Mouse (Mus musculus): ENCODE data around the gene 1700056E22Rik. TPM values are rescaled to one million over a fixed set of nuclear protein-coding genes. Genes with fewer than 3 reads are reported as not detected.

Gene 1700056E22Rik
- total RNA-seq (2023): 9.4 to 10.9 TPM (median 10.1 TPM) in 4 replicates

DNA sequence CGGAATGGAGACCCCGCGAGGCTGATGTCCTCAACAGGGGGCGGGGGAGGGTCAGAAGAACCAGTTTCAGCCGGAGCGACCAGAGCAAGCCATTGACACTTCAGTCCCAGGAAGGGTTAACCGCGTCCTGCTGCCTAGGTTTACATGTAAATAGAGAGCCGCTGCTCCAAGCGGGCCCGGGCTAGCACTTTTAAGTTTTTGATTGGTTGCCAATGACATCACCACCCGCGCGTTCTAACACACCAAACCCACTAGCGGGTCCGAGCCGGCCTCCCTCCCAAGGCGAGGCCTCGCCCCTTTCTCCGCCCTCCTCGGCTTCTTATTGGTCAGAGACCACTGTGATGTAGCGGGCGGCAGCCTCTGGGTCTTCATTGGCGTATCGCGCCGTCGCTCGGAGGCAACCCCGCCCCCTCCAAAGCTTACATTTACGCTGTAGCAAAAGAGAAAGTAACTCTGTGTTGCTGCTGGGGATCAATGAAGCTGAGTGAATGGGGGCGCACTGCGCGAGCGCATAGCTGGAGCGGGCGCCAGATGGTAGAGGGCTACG lies at the start of gene 1700056E22Rik:
1700056E22Rik (minus strand) TSS at position 291 of the 547 bp plus-strand sequence.

DNA sequence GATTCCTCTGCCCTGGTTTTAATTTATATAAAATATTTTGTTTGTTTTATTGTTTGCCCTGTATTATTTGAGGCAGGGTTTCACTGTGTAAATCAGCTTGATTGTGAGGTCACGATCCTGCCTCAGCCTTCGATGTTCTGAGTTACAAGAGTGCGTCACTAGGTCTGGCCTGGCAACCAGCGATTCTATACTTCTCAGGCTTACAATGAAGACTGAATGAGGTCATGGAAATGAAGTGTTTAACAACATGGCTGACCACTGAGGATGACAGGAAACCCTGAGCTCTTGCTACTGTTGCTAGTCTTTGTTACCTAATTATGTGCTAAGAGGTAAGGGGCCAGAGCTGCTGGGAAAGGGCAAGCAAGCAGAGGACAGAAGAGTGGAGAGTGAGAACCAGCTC lies 21.0 kb downstream of the 1700056E22Rik start, which contains the start of gene Dusp10:
Dusp10 (plus strand) TSS at position 197 of the 400 bp plus-strand sequence.

Other genes starting within 250 kb of the 1700056E22Rik start
- gene Dusp10, start 21.0 kb downstream of the 1700056E22Rik start, total RNA-seq (2023): 73.5 to 82.9 TPM (median 78.3 TPM) in 4 replicates

Measured in B cell, adult 62 days (primary cell).